Mouse (Mus musculus): ENCODE results near the gene Tlr3.

Gene Tlr3

GRCm38 (mm10) chr8:45410882-45411281 is at the start of gene Tlr3:
Tlr3 (minus strand) TSS chr8:45411080.
- DNase-seq (ENCODE audit: low spot score) = no peak

GRCm38 (mm10) chr8:45457874-45458273 is 47.0 kb upstream of the Tlr3 start:
- DNase-seq (ENCODE audit: low spot score) = no peak

GRCm38 (mm10) chr8:45454426-45454825 is 43.5 kb upstream of the Tlr3 start:
- peak; percentile 21 for DNase-seq (ENCODE audit: low spot score)

GRCm38 (mm10) chr8:45452115-45452514 is 41.2 kb upstream of the Tlr3 start:
- DNase-seq (ENCODE audit: low spot score) = no peak

GRCm38 (mm10) chr8:45448842-45449241 is 38.0 kb upstream of the Tlr3 start:
- no peak for DNase-seq (ENCODE audit: low spot score)

- no peak for DNase-seq (ENCODE audit: low spot score)
Observed at GRCm38 (mm10) chr8:45448257-45448656, 37.4 kb upstream of the Tlr3 start.

- DNase-seq (ENCODE audit: low spot score) = no peak
Observed at GRCm38 (mm10) chr8:45438899-45439535, 28.1 kb upstream of the Tlr3 start.

GRCm38 (mm10) chr8:45420151-45420550 is 9.3 kb upstream of the Tlr3 start:
- no peak for DNase-seq (ENCODE audit: low spot score)

- no peak for DNase-seq (ENCODE audit: low spot score)
Observed at GRCm38 (mm10) chr8:45414965-45415364, 4.1 kb upstream of the Tlr3 start.

GRCm38 (mm10) chr8:45410146-45410880 is 567 bp downstream of the Tlr3 start:
- peak; percentile 69 for DNase-seq (ENCODE audit: low spot score)

- DNase-seq (ENCODE audit: low spot score) = no peak
Observed at GRCm38 (mm10) chr8:45409702-45410101, 1.2 kb downstream of the Tlr3 start.

GRCm38 (mm10) chr8:45383250-45383649 is 27.6 kb downstream of the Tlr3 start:
- no peak for DNase-seq (ENCODE audit: low spot score)

GRCm38 (mm10) chr8:45381963-45382347 is 28.9 kb downstream of the Tlr3 start, which contains the start of gene Fam149a:
Fam149a (minus strand) TSS chr8:45382291.
- DNase-seq (ENCODE audit: low spot score) = no peak

GRCm38 (mm10) chr8:45381075-45381962 is 29.6 kb downstream of the Tlr3 start:
- no peak for DNase-seq (ENCODE audit: low spot score)

GRCm38 (mm10) chr8:45380598-45380997 is 30.3 kb downstream of the Tlr3 start:
- no peak for DNase-seq (ENCODE audit: low spot score)

- DNase-seq (ENCODE audit: low spot score) = no peak
Observed at GRCm38 (mm10) chr8:45374071-45374470, 36.8 kb downstream of the Tlr3 start.

- DNase-seq (ENCODE audit: low spot score) = no peak
Observed at GRCm38 (mm10) chr8:45367154-45367553, 43.7 kb downstream of the Tlr3 start.

- no peak for DNase-seq (ENCODE audit: low spot score)
Observed at GRCm38 (mm10) chr8:45363220-45363619, 47.7 kb downstream of the Tlr3 start.

- DNase-seq (ENCODE audit: low spot score) = no peak
Observed at GRCm38 (mm10) chr8:45362323-45362722, 48.6 kb downstream of the Tlr3 start.

GRCm38 (mm10) chr8:45359091-45359605 is 51.7 kb downstream of the Tlr3 start:
- no peak for DNase-seq (ENCODE audit: low spot score)

- peak; percentile 44 for DNase-seq (ENCODE audit: low spot score)
Observed at GRCm38 (mm10) chr8:45358132-45358918, 52.6 kb downstream of the Tlr3 start.

- DNase-seq (ENCODE audit: low spot score) = no peak
Observed at GRCm38 (mm10) chr8:45355809-45356208, 55.1 kb downstream of the Tlr3 start.
